Mouse (Mus musculus): ENCODE data around the gene Iars.

DNA sequence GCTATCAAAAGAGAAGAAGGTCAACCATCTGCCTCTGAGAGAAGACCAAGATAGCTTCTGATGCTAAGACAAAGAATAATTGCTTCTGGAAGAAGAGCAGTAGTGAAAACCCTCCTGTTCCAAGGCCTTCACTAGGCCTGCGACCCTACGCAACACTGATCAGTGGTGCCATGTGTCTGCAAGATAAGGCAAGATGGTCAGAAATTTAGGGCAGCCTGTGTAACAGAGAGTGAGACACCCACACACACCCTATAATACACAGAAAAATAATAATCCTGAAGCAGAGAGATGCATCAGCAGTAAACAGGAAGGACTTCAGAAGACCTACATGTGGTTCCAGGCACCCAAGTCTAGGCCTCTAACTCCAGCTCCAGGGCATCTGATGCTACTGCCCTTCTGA is 41.9 kb upstream of the Iars start:
- TF ChIP-seq CTCF (conservative IDR thresholded peaks at IDR 0.05; ENCODE audit: low read length) (no peak), NANOG (IDR thresholded peaks at IDR 0.05; ENCODE audit: borderline replicate concordance, low read length) (no peak)
